Mouse (Mus musculus): ENCODE data around the gene Arhgef6. TPM values are rescaled to one million over a fixed set of nuclear protein-coding genes. Genes with fewer than 3 reads are reported as not detected.

Gene Arhgef6
- 3.9 and 7.3 TPM in 2 replicates for polyA plus RNA-seq (2016; fragmentation: Nextera tagmentation; extraction: Ambion mirVana)

GRCm38 (mm10) chrX:57338371-57339211 lies at the start of gene Arhgef6:
Gene Arhgef6, minus strand, starts transcription at chrX:57338729.
- H3K27ac ChIP-seq (replicated peaks) = no peak within 1 kb of the TSS
- no peaks in the 10 kb centered on the region for H3K27me3 ChIP-seq (ENCODE audit: low read depth, poor library complexity, severe bottlenecking)
- no peaks in the 10 kb centered on the region for H3K4me1 ChIP-seq
- 77% methylated on average over 18 of the region's 18 CpGs for WGBS
- H3K9me3 ChIP-seq (replicated peaks) = no peaks in the 10 kb centered on the region
- no peak within 1 kb of the TSS for H3K4me3 ChIP-seq
- DNase-seq (ENCODE audit: low spot score) = no peak
- no peaks in the 10 kb centered on the region for H3K36me3 ChIP-seq

- H3K27me3 ChIP-seq (ENCODE audit: low read depth, poor library complexity, severe bottlenecking) = no peaks in the 10 kb centered on the region
- H3K27ac ChIP-seq (replicated peaks) = no peak overlapping the region
- no peaks in the 10 kb centered on the region for H3K4me1 ChIP-seq
- H3K9me3 ChIP-seq (replicated peaks) = no peaks in the 10 kb centered on the region
- H3K4me3 ChIP-seq = no peak overlapping the region
- WGBS = 79% methylated on average over 5 of the region's 5 CpGs
- peaks cover 90% of the 10 kb centered on the region for H3K36me3 ChIP-seq
- no peak for DNase-seq (ENCODE audit: low spot score)
Observed at GRCm38 (mm10) chrX:57380915-57381314, 42.4 kb upstream of the Arhgef6 start.

DNA sequence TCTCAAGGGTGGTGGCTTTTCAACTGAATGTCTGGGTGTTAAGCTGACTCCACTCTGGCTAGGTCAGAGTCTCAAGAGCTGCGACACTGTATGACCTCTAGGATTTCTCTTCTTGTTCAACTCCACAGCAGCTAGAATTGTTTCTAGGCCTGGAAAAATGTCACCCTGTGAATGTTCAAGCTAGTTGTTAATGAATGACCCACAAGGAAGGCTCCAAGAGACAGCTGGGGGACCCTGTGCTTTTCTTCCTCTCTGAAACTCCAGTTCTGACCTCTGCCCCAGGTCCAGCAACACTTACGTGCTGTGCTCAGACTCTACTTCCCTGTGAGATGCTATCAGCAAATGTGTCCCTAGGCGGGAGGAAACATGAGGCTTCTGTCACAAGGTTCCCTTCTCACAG lies 40.0 kb upstream of the Arhgef6 start:
- no peaks in the 10 kb centered on the region for H3K27me3 ChIP-seq (ENCODE audit: low read depth, poor library complexity, severe bottlenecking)
- H3K4me3 ChIP-seq = no peak overlapping the region
- H3K4me1 ChIP-seq = no peaks in the 10 kb centered on the region
- peaks cover 67% of the 10 kb centered on the region for H3K36me3 ChIP-seq
- no peak for DNase-seq (ENCODE audit: low spot score)
- H3K9me3 ChIP-seq (replicated peaks) = no peaks in the 10 kb centered on the region
- no peak overlapping the region for H3K27ac ChIP-seq (replicated peaks)
- WGBS = 92% methylated on average over 3 of the region's 3 CpGs

DNA sequence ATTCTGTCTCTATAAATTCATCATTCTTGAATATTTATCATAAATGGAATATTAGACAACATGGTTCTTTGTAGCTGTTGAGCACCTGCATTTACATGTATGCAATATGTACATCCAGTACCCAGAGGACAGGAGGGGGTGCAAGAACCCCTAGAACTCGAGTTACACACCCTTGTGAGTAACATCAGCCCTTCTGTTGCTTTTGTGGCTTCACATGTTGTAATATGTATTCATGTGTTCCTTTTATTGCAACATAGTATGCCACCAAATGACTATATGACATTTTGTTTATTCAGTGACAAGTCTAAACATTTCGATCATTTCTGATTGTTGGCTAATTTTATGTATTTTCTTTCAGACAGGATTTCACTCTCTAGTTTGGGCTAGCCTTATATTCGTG lies 38.6 kb upstream of the Arhgef6 start:
- Histone ChIP-seq H3K27ac (replicated peaks) (no peak overlapping the region), H3K36me3 (peaks cover 53% of the 10 kb centered on the region)

GRCm38 (mm10) chrX:57374029-57374428 lies 35.5 kb upstream of the Arhgef6 start:
- Histone ChIP-seq H3K4me3 (no peak overlapping the region), H3K9me3 (replicated peaks) (no peaks in the 10 kb centered on the region), H3K36me3 (peaks cover 23% of the 10 kb centered on the region), H3K27ac (replicated peaks) (no peak overlapping the region), H3K4me1 (no peaks in the 10 kb centered on the region), H3K27me3 (ENCODE audit: low read depth, poor library complexity, severe bottlenecking) (no peaks in the 10 kb centered on the region)
- WGBS = 78% methylated on average over 2 of the region's 2 CpGs
- no peak for DNase-seq (ENCODE audit: low spot score)

More for the DNA sequence above, 38.6 kb upstream of the Arhgef6 start:
- H3K4me3 ChIP-seq = no peak overlapping the region
- 78% methylated on average over 3 of the region's 3 CpGs for WGBS
- DNase-seq (ENCODE audit: low spot score) = no peak
- H3K27me3 ChIP-seq (ENCODE audit: low read depth, poor library complexity, severe bottlenecking) = no peaks in the 10 kb centered on the region
- no peaks in the 10 kb centered on the region for H3K9me3 ChIP-seq (replicated peaks)
- H3K4me1 ChIP-seq = no peaks in the 10 kb centered on the region

DNA sequence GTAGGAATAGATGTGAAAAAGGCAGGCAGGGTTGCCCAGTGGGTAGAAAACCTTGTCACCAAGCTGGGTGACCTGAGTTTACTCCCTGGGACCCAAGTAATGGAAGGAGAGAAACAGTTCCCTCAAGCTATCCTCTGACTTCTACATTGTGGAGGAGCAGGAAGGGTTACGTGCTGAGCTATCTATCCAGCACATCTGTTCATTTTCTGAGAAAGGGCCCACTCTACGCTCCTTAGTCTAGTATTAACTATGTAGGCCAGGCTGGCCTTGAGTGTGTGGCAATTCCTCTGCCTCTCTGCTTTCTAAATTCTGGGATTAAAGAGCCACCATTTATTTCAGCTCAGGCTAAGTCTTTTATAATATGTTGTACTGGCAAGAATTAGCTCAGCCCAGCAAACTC lies 35.0 kb upstream of the Arhgef6 start:
- WGBS = 87% methylated on average over 2 of the region's 2 CpGs

DNA sequence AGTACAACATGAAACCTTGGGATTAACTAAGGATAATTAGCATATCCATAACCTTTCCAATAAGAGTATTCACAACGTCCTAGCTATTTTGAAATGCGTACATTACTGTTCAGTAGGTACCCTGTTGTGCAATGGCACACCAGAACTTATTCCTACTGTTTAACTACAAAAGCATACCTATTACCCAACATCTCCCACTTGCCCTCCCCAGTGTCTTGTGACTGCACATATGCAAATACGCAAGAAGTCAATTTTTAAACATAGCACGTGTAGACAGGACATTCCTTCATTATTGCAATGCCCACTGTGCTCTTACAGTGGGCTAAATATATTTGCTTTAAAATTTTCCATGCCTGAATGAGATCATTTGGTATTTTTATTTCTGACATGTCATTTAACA lies 34.4 kb upstream of the Arhgef6 start:
- Histone ChIP-seq H3K27ac (replicated peaks) (no peak overlapping the region), H3K27me3 (ENCODE audit: low read depth, poor library complexity, severe bottlenecking) (no peaks in the 10 kb centered on the region), H3K36me3 (peaks cover 13% of the 10 kb centered on the region), H3K4me1 (no peaks in the 10 kb centered on the region), H3K4me3 (no peak overlapping the region), H3K9me3 (replicated peaks) (no peaks in the 10 kb centered on the region)
- WGBS = 87% methylated on average over 4 of the region's 4 CpGs
- no peak for DNase-seq (ENCODE audit: low spot score)

More for the DNA sequence above, 35.0 kb upstream of the Arhgef6 start:
- Histone ChIP-seq H3K9me3 (replicated peaks) (no peaks in the 10 kb centered on the region), H3K4me1 (no peaks in the 10 kb centered on the region), H3K36me3 (peaks cover 18% of the 10 kb centered on the region), H3K27ac (replicated peaks) (no peak overlapping the region), H3K4me3 (no peak overlapping the region), H3K27me3 (ENCODE audit: low read depth, poor library complexity, severe bottlenecking) (no peaks in the 10 kb centered on the region)
- no peak for DNase-seq (ENCODE audit: low spot score)

GRCm38 (mm10) chrX:57364891-57365569 lies 26.5 kb upstream of the Arhgef6 start:
- Histone ChIP-seq H3K27ac (replicated peaks) (no peak overlapping the region), H3K4me1 (no peaks in the 10 kb centered on the region), H3K9me3 (replicated peaks) (no peaks in the 10 kb centered on the region), H3K4me3 (no peak overlapping the region), H3K36me3 (no peaks in the 10 kb centered on the region), H3K27me3 (ENCODE audit: low read depth, poor library complexity, severe bottlenecking) (no peaks in the 10 kb centered on the region)
- 75% methylated on average over 2 of the region's 2 CpGs for whole genome bisulfite sequencing
- no peak for DNase-seq (ENCODE audit: low spot score)

DNA sequence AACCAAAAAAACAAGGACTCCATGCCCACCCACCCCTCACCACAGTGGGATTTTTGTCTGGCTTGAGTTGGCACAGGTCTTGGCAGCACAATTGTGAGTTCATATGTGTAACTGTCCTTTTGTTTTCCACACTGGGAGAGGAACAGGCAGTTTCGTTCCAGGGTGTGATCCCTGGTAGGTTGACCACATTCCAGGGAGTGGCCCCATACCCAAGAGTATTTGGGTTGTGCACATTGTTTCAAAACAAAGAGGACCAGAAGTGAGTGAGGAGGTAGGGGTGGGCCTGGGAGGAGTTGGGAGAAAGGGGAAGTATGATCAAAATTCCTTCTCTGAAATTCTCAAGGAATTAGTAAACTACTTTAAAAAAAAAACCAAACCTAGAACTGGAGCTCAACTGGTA lies 20.8 kb upstream of the Arhgef6 start:
- H3K27ac ChIP-seq (replicated peaks) = no peak overlapping the region
- no peaks in the 10 kb centered on the region for H3K4me1 ChIP-seq
- no peak for DNase-seq (ENCODE audit: low spot score)
- H3K4me3 ChIP-seq = no peak overlapping the region
- H3K36me3 ChIP-seq = no peaks in the 10 kb centered on the region
- no peaks in the 10 kb centered on the region for H3K9me3 ChIP-seq (replicated peaks)
- no peaks in the 10 kb centered on the region for H3K27me3 ChIP-seq (ENCODE audit: low read depth, poor library complexity, severe bottlenecking)
- WGBS = 67% methylated on average over 1 of the region's 1 CpGs

DNA sequence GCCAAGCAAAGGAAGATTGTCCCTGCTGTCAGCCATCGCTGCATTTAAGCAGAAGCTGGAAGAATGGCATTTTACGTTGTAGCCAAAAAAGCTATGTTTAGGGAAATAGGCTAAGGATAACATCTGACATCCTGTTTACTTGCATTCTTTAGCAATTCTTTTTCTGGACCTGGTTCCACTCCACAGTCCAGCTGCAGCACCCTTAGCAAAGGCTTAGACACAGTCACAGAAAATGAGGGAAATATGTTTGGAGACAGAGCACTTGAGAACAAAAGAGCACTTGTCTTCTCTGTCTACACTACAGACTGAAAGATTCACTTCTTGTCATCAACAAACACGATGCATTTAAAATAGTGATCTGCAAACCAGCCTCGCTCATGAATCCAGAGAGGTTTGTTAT lies 691 bp upstream of the Arhgef6 start:
- H3K9me3 ChIP-seq (replicated peaks) = no peaks in the 10 kb centered on the region
- H3K36me3 ChIP-seq = no peaks in the 10 kb centered on the region
- no peak overlapping the region for H3K27ac ChIP-seq (replicated peaks)
- no peaks in the 10 kb centered on the region for H3K4me1 ChIP-seq
- no peak overlapping the region for H3K4me3 ChIP-seq
- H3K27me3 ChIP-seq (ENCODE audit: low read depth, poor library complexity, severe bottlenecking) = no peaks in the 10 kb centered on the region
- no peak for DNase-seq (ENCODE audit: low spot score)
- WGBS = 84% methylated on average over 4 of the region's 4 CpGs

DNA sequence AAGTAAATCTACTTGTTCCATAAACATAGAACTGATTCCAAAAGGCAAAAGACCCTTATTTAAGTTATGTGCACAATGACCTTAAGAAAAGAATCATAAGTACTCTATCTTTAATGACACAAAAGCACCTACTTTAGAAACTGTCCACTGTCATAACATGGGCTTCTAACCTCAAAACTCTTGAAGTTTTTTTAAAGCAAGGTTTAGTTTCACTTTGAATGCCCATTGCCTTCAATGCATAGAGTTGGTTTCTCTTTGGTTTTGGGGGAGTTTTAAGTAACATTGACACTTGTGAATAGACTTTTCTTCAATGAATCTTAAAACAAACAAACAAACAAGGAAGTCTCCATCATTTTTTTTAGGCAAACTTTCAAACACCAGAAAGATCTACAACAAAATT lies 947 bp downstream of the Arhgef6 start:
- Histone ChIP-seq H3K9me3 (replicated peaks) (no peaks in the 10 kb centered on the region), H3K27me3 (ENCODE audit: low read depth, poor library complexity, severe bottlenecking) (no peaks in the 10 kb centered on the region), H3K4me3 (no peak overlapping the region), H3K27ac (replicated peaks) (no peak overlapping the region), H3K4me1 (no peaks in the 10 kb centered on the region), H3K36me3 (no peaks in the 10 kb centered on the region)
- no peak for DNase-seq (ENCODE audit: low spot score)

DNA sequence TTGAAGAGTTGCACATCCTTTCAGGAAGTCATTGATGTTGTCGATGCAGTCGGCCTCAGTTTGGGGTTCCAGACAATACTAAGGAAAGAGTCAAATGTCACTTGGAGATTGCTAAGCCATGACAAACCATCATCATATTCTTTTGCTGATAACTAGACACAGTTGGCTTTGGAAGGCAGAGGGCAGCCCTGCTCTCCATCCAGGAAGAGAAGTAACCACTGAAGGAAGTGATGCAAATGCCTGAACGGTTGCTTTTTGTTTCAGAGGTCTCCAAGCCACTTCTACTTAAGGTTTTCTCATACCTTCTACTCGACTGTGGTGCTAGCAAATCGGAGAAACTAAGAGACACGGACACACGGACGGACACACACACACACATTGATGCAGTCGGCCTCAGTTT lies 1.6 kb downstream of the Arhgef6 start:
- H3K27ac ChIP-seq (replicated peaks) = no peak overlapping the region

DNA sequence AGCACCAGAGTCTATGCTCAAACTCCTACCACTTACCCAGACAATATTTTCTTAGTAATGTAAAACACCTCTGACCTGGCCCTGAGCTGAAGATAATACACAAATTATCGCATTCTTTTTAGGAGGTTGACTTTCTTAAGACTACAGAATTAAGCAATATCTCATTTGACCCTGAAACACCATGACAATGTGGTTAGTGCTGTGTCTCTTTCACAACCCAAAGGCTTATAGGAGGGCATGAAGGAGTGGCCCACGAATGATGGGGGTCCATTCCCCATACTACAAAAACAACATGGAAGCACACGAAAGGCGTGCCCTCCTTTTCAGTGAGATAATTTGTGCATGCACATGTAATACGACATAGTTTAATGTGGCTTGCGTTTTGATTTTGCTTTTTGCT lies 3.2 kb downstream of the Arhgef6 start:
- Histone ChIP-seq H3K27ac (replicated peaks) (no peak overlapping the region), H3K9me3 (replicated peaks) (no peaks in the 10 kb centered on the region)

More for the DNA sequence above, 1.6 kb downstream of the Arhgef6 start:
- WGBS = 86% methylated on average over 9 of the region's 9 CpGs
- Histone ChIP-seq H3K9me3 (replicated peaks) (no peaks in the 10 kb centered on the region), H3K36me3 (no peaks in the 10 kb centered on the region), H3K4me1 (no peaks in the 10 kb centered on the region), H3K4me3 (no peak overlapping the region), H3K27me3 (ENCODE audit: low read depth, poor library complexity, severe bottlenecking) (no peaks in the 10 kb centered on the region)
- no peak for DNase-seq (ENCODE audit: low spot score)

More for the DNA sequence above, 3.2 kb downstream of the Arhgef6 start:
- 94% methylated on average over 6 of the region's 6 CpGs for WGBS
- Histone ChIP-seq H3K4me3 (no peak overlapping the region), H3K27me3 (ENCODE audit: low read depth, poor library complexity, severe bottlenecking) (no peaks in the 10 kb centered on the region), H3K36me3 (no peaks in the 10 kb centered on the region), H3K4me1 (no peaks in the 10 kb centered on the region)
- DNase-seq (ENCODE audit: low spot score) = no peak

Measured in midbrain, embryonic 10.5 days (tissue).